Mouse (Mus musculus) hindbrain, postnatal 0 days (tissue): ENCODE measurements around the gene Sox30. TPM values are rescaled to one million over a fixed set of nuclear protein-coding genes. Genes with fewer than 3 reads are reported as not detected.

ENCODE experiments used
- ATAC-seq: fragments of 200-750 bp; cut with Nextera tagmentation; 2 replicates; pipeline ENCODE4 v1.8.0; 2017; ENCODE audit warnings: mild to moderate bottlenecking, moderate TSS enrichment, moderate library complexity
- DNase-seq: peaks from one replicate; pipeline ENCODE4 v3.0.0-alpha.2; 2015; ENCODE audit warnings: low spot score
- H3K27ac ChIP-seq: fragments of 300-500 bp; sonication (generic); 2 replicates; pipeline ENCODE4 v1.5.1; 2014; ENCODE audit warnings: mild to moderate bottlenecking
- H3K27me3 ChIP-seq: fragments of 300-500 bp; sonication (generic); 2 replicates; pipeline ENCODE4 v1.6.1; 2014; ENCODE audit warnings: low read length, mixed read lengths; ENCODE audit not compliant: insufficient read depth
- H3K36me3 ChIP-seq: fragments of 300-500 bp; sonication (generic); 2 replicates; pipeline ENCODE4 v1.6.1; 2014; ENCODE audit warnings: low read length, mixed read lengths; ENCODE audit not compliant: insufficient read depth
- H3K4me1 ChIP-seq: fragments of 300-500 bp; sonication (generic); 2 replicates; pipeline ENCODE4 v1.6.1; 2014; ENCODE audit warnings: antibody characterized with exemption, low read length, mixed read lengths; ENCODE audit not compliant: insufficient read depth
- H3K4me2 ChIP-seq: fragments of 300-500 bp; sonication (generic); 2 replicates; pipeline ENCODE4 v1.6.1; 2014; ENCODE audit warnings: low read depth, mild to moderate bottlenecking, low read length, moderate library complexity, mixed read lengths
- H3K4me3 ChIP-seq: fragments of 300-500 bp; sonication (generic); 2 replicates; pipeline ENCODE4 v1.5.1; 2014; ENCODE audit warnings: low read length
- H3K9ac ChIP-seq: fragments of 300-500 bp; sonication (generic); replicated peaks from 2 replicates; pipeline ENCODE4 v1.6.1; 2014; ENCODE audit warnings: mild to moderate bottlenecking, low read length, moderate library complexity, mixed read lengths
- H3K9me3 ChIP-seq: fragments of 300-500 bp; sonication (generic); 2 replicates; pipeline ENCODE4 v1.6.1; 2016; ENCODE audit warnings: low read length, mixed read lengths
- CTCF ChIP-seq: IDR thresholded peaks from 2 replicates; pipeline ENCODE4 v1.5.1; 2016; ENCODE audit warnings: antibody characterized with exemption, control low read depth, low read depth
- WGBS: fragments of 180-500 bp; shearing (Covaris S2); extraction: QIAGEN DNeasy Blood & Tissue Kit; methylation state at CpG from one replicate; pipeline ENCODE4 v1.1.7; 2014; 5-methylcytosine and 5-hydroxymethylcytosine counted together
- polyA plus RNA-seq: library from polyadenylated mRNA; unstranded; fragments of >200 nt; fragmentation: Nextera tagmentation; extraction: Ambion mirVana; gene quantifications from 2 replicates; pipeline ENCODE4 v1.2.1, GENCODE M21; 2015
- total RNA-seq: library from RNA; depleted of rRNA; stranded (reverse); fragments of >200 nt; gene quantifications from 2 replicates; pipeline ENCODE4 v1.2.3, GENCODE M21; 2014

Gene Sox30
- total and polyA plus RNA-seq, 2 experiments from 2014 or later, result 0.08 TPM; not detected in 1

GRCm38 (mm10) chr11:45991604-45992003 is 11.5 kb downstream of the Sox30 start:
- Histone ChIP-seq H3K4me1 (peaks cover 5% of the 10 kb centered on the region; the same call in 1 of the 2 replicates), H3K27ac (no peak overlapping the region), H3K27me3 (no peaks in the 10 kb centered on the region), H3K9ac (no peak overlapping the region), H3K36me3 (no peaks in the 10 kb centered on the region), H3K9me3 (no peaks in the 10 kb centered on the region), H3K4me2 (peak overlapping the region; percentile 42), H3K4me3 (no peak overlapping the region)
- ATAC-seq (no peak), DNase-seq (no peak)
- WGBS, result 11% methylated on average over 16 of the region's 16 CpGs
- TF ChIP-seq CTCF, result no peak

- no peak for TF ChIP-seq CTCF
- Histone ChIP-seq H3K27ac (no peak overlapping the region), H3K9ac (no peak overlapping the region), H3K36me3 (no peaks in the 10 kb centered on the region), H3K4me1 (peaks cover 5% of the 10 kb centered on the region; the same call in 1 of the 2 replicates), H3K27me3 (no peaks in the 10 kb centered on the region), H3K4me3 (no peak overlapping the region), H3K4me2 (peak overlapping the region; percentile 42), H3K9me3 (no peaks in the 10 kb centered on the region)
- 56% methylated on average over 13 of the region's 13 CpGs for WGBS
- no peak for ATAC-seq
- DNase-seq, result no peak
Measured at GRCm38 (mm10) chr11:45992087-45992486, 12.0 kb downstream of the Sox30 start.

- DNase-seq, result peak; percentile 88
- no peaks in the 10 kb centered on the region for H3K36me3 ChIP-seq
- TF ChIP-seq CTCF, result peak; percentile 83
- H3K27me3 ChIP-seq, result no peaks in the 10 kb centered on the region
- 22% methylated on average over 6 of the region's 6 CpGs for WGBS
- H3K9me3 ChIP-seq, result no peaks in the 10 kb centered on the region
- no peak overlapping the region for H3K9ac ChIP-seq
- no peak overlapping the region for H3K4me3 ChIP-seq
- H3K4me2 ChIP-seq, result no peak overlapping the region
- no peaks in the 10 kb centered on the region for H3K4me1 ChIP-seq
- H3K27ac ChIP-seq, result no peak overlapping the region
- no peak for ATAC-seq
Measured at GRCm38 (mm10) chr11:46016061-46016460, 36.0 kb downstream of the Sox30 start.

- no peaks in the 10 kb centered on the region for H3K4me1 ChIP-seq
- no peaks in the 10 kb centered on the region for H3K9me3 ChIP-seq
- 52% methylated on average over 1 of the region's 1 CpGs for WGBS
- H3K4me2 ChIP-seq, result no peak overlapping the region
- H3K27ac ChIP-seq, result no peak overlapping the region
- no peaks in the 10 kb centered on the region for H3K36me3 ChIP-seq
- DNase-seq, result no peak
- no peak for TF ChIP-seq CTCF
- no peak for ATAC-seq
- H3K27me3 ChIP-seq, result no peaks in the 10 kb centered on the region
- no peak overlapping the region for H3K9ac ChIP-seq
- no peak overlapping the region for H3K4me3 ChIP-seq
Measured at GRCm38 (mm10) chr11:46020246-46020645, 40.1 kb downstream of the Sox30 start.

- Histone ChIP-seq H3K4me1 (no peaks in the 10 kb centered on the region), H3K27ac (no peak overlapping the region), H3K9me3 (no peaks in the 10 kb centered on the region), H3K36me3 (no peaks in the 10 kb centered on the region), H3K9ac (no peak overlapping the region), H3K4me3 (no peak overlapping the region), H3K4me2 (no peak overlapping the region), H3K27me3 (no peaks in the 10 kb centered on the region)
- no peak for ATAC-seq
- DNase-seq, result no peak
- TF ChIP-seq CTCF, result no peak
Measured at GRCm38 (mm10) chr11:46021850-46022249, 41.7 kb downstream of the Sox30 start.

GRCm38 (mm10) chr11:46022983-46023382 is 42.9 kb downstream of the Sox30 start:
- 84% methylated on average over 6 of the region's 6 CpGs for WGBS
- DNase-seq (no peak), ATAC-seq (no peak)
- Histone ChIP-seq H3K36me3 (no peaks in the 10 kb centered on the region), H3K4me2 (no peak overlapping the region), H3K27ac (no peak overlapping the region), H3K27me3 (no peaks in the 10 kb centered on the region), H3K4me1 (no peaks in the 10 kb centered on the region), H3K9me3 (no peaks in the 10 kb centered on the region), H3K9ac (no peak overlapping the region), H3K4me3 (no peak overlapping the region)
- no peak for TF ChIP-seq CTCF

GRCm38 (mm10) chr11:46025962-46026392 is 45.9 kb downstream of the Sox30 start:
- Histone ChIP-seq H3K27ac (no peak overlapping the region), H3K9me3 (no peaks in the 10 kb centered on the region), H3K4me2 (no peak overlapping the region), H3K27me3 (no peaks in the 10 kb centered on the region), H3K4me3 (no peak overlapping the region), H3K36me3 (no peaks in the 10 kb centered on the region), H3K4me1 (no peaks in the 10 kb centered on the region), H3K9ac (no peak overlapping the region)
- peak; percentile 73 for ATAC-seq
- WGBS, result 23% methylated on average over 7 of the region's 7 CpGs
- no peak for TF ChIP-seq CTCF
- DNase-seq, result peak; percentile 31
